Mouse (Mus musculus) gastrocnemius, adult 8-10 months (tissue): Measurements from ENCODE around the gene Cnih2. TPM values are rescaled to one million over a fixed set of nuclear protein-coding genes. Genes with fewer than 3 reads are reported as not detected.

Experiments used
- DNase-seq, 2 experiments: peaks; one replicate each; pipeline ENCODE4 v3.0.0; 2022; ENCODE audit warnings: low spot score in 2 of 2
- total RNA-seq, 4 experiments: library from RNA; stranded (reverse); gene quantifications; 2 replicates each; pipeline ENCODE4 v1.2.4; 2022

Cnih2 gene
- total RNA-seq, 4 experiments from 2014 or later = not detected

GRCm38 (mm10) chr19:5048138-5049056, 49.9 kb downstream of the Cnih2 start:
- DNase-seq = no peak

DNA sequence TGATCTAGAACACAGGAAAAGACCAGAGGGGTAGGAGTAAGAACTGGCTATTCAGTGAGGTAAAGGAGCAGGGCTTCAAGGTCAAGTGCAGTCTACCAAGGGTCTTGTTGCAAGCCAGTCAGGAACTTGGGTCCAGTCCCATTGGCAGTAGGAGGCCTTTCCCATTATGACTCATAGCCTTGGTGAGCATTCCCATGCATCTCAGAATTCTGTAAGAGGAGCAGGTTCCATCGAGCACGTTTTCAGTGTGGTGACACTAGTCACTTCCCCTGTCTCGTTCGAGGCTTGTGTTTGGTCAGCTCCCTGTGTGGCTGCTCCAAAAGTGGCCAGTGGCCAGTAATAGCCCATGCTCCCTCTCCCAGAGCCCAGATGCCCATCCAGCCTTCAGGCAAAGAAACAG, 52.8 kb downstream of the Cnih2 start:
- DNase-seq = no peak

Other genes starting within 250 kb of the Cnih2 start
- gene Ctsf, start 243.4 kb downstream of the Cnih2 start, total RNA-seq = 10 to 100 TPM; 26.2 to 36.7 (median 31.9) TPM
- gene Actn3, start 220.6 kb downstream of the Cnih2 start, total RNA-seq = over 10,000 TPM in 2 of 4 experiments, 1,000 to 10,000 TPM in 2; 9,112 to 10,193 (median 10,010) TPM
- gene Zdhhc24, start 219.9 kb downstream of the Cnih2 start, total RNA-seq = 1 to 10 TPM; 1.8 to 3.6 (median 2.6) TPM
- gene Bbs1, start 191.9 kb downstream of the Cnih2 start, total RNA-seq = 1 to 10 TPM; 1.1 to 3.3 (median 1.2) TPM
- gene Dpp3, start 170.2 kb downstream of the Cnih2 start, total RNA-seq = 10 to 100 TPM; 12.5 to 14.3 (median 13.1) TPM
- gene Peli3, start 155.4 kb downstream of the Cnih2 start, total RNA-seq = 1 to 10 TPM; 2.7 to 3.8 (median 3.3) TPM
- 10 to 100 TPM; 56.3 to 63.7 (median 60.7) TPM for gene Mrpl11, start 136.4 kb downstream of the Cnih2 start, total RNA-seq
- under 1 TPM in 1 of 4 experiments, not detected in 3; 0.11 TPM for gene Npas4, start 108.2 kb downstream of the Cnih2 start, total RNA-seq
- 1 to 10 TPM; 4.0 to 6.1 (median 4.3) TPM for gene Slc29a2, start 74.7 kb downstream of the Cnih2 start, total RNA-seq
- gene B4gat1, start 59.7 kb downstream of the Cnih2 start, total RNA-seq = 10 to 100 TPM; 16.0 to 23.1 (median 19.5) TPM
- 1 to 10 TPM in 3 of 4 experiments, under 1 TPM in 1; 0.61 to 1.7 (median 1.4) TPM for gene AC124502.3, start 59.6 kb downstream of the Cnih2 start, total RNA-seq
- gene Brms1, start 57.2 kb downstream of the Cnih2 start, total RNA-seq = 10 to 100 TPM; 14.8 to 17.6 (median 16.4) TPM
- 1 to 10 TPM in 1 of 4 experiments, under 1 TPM in 3; 0.47 to 1.0 (median 0.75) TPM for gene Rin1, start 48.0 kb downstream of the Cnih2 start, total RNA-seq
- gene Cd248, start 30.4 kb downstream of the Cnih2 start, total RNA-seq = 1 to 10 TPM; 5.2 to 8.9 (median 7.0) TPM
- gene Tmem151a, start 13.0 kb downstream of the Cnih2 start, total RNA-seq = under 1 TPM in 1 of 4 experiments, not detected in 3; 0.12 TPM
- 10 to 100 TPM; 37.4 to 44.7 (median 39.8) TPM for gene Yif1a, start 10.0 kb downstream of the Cnih2 start, total RNA-seq
- gene Rab1b, start 8.6 kb upstream of the Cnih2 start, total RNA-seq = 100 to 1,000 TPM; 124 to 137 (median 131) TPM
- gene Klc2, start 20.0 kb upstream of the Cnih2 start, total RNA-seq = 10 to 100 TPM; 60.6 to 68.9 (median 64.0) TPM
- 1 to 10 TPM; 4.5 to 6.6 (median 5.4) TPM for gene Pacs1, start 174.6 kb upstream of the Cnih2 start, total RNA-seq
- gene Sf3b2, start 196.9 kb upstream of the Cnih2 start, total RNA-seq = 10 to 100 TPM; 59.7 to 74.1 (median 62.9) TPM
- under 1 TPM in 1 of 4 experiments, not detected in 3; 0.17 TPM for gene Gal3st3, start 199.8 kb upstream of the Cnih2 start, total RNA-seq
- not detected for gene Catsper1, start 237.2 kb upstream of the Cnih2 start, total RNA-seq